Mouse (Mus musculus) neural tube, embryonic 11.5 days (tissue): ENCODE measurements around the gene Synj2. TPM values are rescaled to one million over a fixed set of nuclear protein-coding genes. Genes with fewer than 3 reads are reported as not detected.

Experiments
- ATAC-seq: fragments of 200-750 bp; cut with Nextera tagmentation; 2 replicates; pipeline ENCODE4 v1.8.0; 2017; ENCODE audit warnings: moderate number of reproducible peaks, mild to moderate bottlenecking, moderate TSS enrichment, moderate library complexity; ENCODE audit not compliant: insufficient read depth, low FRiP score, low TSS enrichment
- DNase-seq: peaks from one replicate; pipeline ENCODE4 v3.0.0-alpha.2; 2015; ENCODE audit warnings: low spot score
- H3K27ac ChIP-seq: fragments of 300-500 bp; sonication (generic); 2 replicates; pipeline ENCODE4 v1.5.1; 2014; ENCODE audit warnings: low read depth, mild to moderate bottlenecking, low read length
- H3K27me3 ChIP-seq: fragments of 300-500 bp; sonication (generic); 2 replicates; pipeline ENCODE4 v1.6.1; 2014; ENCODE audit warnings: mild to moderate bottlenecking, low read length, mixed read lengths; ENCODE audit not compliant: control insufficient read depth, insufficient read depth
- H3K36me3 ChIP-seq: fragments of 300-500 bp; sonication (generic); 2 replicates; pipeline ENCODE4 v1.6.1; 2014; ENCODE audit warnings: mild to moderate bottlenecking, low read length, moderate library complexity, mixed read lengths; ENCODE audit not compliant: control insufficient read depth, insufficient read depth
- H3K4me1 ChIP-seq: fragments of 300-500 bp; sonication (generic); 2 replicates; pipeline ENCODE4 v1.6.1; 2014; ENCODE audit warnings: low read length, mixed read lengths; ENCODE audit not compliant: control insufficient read depth, insufficient read depth
- H3K4me2 ChIP-seq: fragments of 300-500 bp; sonication (generic); 2 replicates; pipeline ENCODE4 v1.6.1; 2014; ENCODE audit warnings: low read depth, mild to moderate bottlenecking, moderate library complexity
- H3K4me3 ChIP-seq: fragments of 300-500 bp; sonication (generic); 2 replicates; pipeline ENCODE4 v1.5.1; 2014; ENCODE audit warnings: low read depth, low read length
- H3K9ac ChIP-seq: fragments of 300-500 bp; sonication (generic); 2 replicates; pipeline ENCODE4 v1.6.1; 2014; ENCODE audit warnings: mild to moderate bottlenecking, low read length
- H3K9me3 ChIP-seq: fragments of 300-500 bp; sonication (generic); 2 replicates; pipeline ENCODE4 v1.6.1; 2016; ENCODE audit warnings: low read length; ENCODE audit not compliant: control insufficient read depth
- WGBS: fragments of 180-500 bp; shearing (Covaris S2); extraction: QIAGEN DNeasy Blood & Tissue Kit; methylation state at CpG from one replicate; pipeline ENCODE4 v1.1.7; 2014; 5-methylcytosine and 5-hydroxymethylcytosine counted together
- polyA plus RNA-seq: library from polyadenylated mRNA; unstranded; fragments of >200 nt; fragmentation: Nextera tagmentation; extraction: Ambion mirVana; gene quantifications from 2 replicates; pipeline ENCODE4 v1.2.1, GENCODE M21; 2014

Synj2 gene
- polyA plus RNA-seq, 1 experiment from 2014 or later = 1.8 TPM

- no peak overlapping the region for H3K27ac ChIP-seq
- no peaks in the 10 kb centered on the region for H3K4me1 ChIP-seq
- WGBS = 87% methylated on average over 3 of the region's 3 CpGs
- H3K27me3 ChIP-seq = peaks cover 8% of the 10 kb centered on the region
- no peak overlapping the region for H3K4me3 ChIP-seq
- H3K4me2 ChIP-seq = no peak overlapping the region
- DNase-seq = no peak
- no peak overlapping the region for H3K9ac ChIP-seq
- no peaks in the 10 kb centered on the region for H3K36me3 ChIP-seq
- ATAC-seq = no peak
- no peaks in the 10 kb centered on the region for H3K9me3 ChIP-seq
Observed at GRCm38 (mm10) chr17:5942156-5942555, 1.1 kb downstream of the Synj2 start.

GRCm38 (mm10) chr17:5943053-5943452 is 2.0 kb downstream of the Synj2 start:
- DNase-seq = no peak
- H3K4me3 ChIP-seq = no peak overlapping the region
- H3K36me3 ChIP-seq = no peaks in the 10 kb centered on the region
- H3K4me1 ChIP-seq = no peaks in the 10 kb centered on the region
- no peak for ATAC-seq
- peaks cover 8% of the 10 kb centered on the region for H3K27me3 ChIP-seq
- 80% methylated on average over 1 of the region's 1 CpGs for whole genome bisulfite sequencing
- H3K4me2 ChIP-seq = no peak overlapping the region
- H3K9ac ChIP-seq = no peak overlapping the region
- H3K27ac ChIP-seq = no peak overlapping the region
- H3K9me3 ChIP-seq = no peaks in the 10 kb centered on the region

GRCm38 (mm10) chr17:5947039-5947438 is 6.0 kb downstream of the Synj2 start:
- Histone ChIP-seq H3K36me3 (no peaks in the 10 kb centered on the region), H3K4me1 (no peaks in the 10 kb centered on the region), H3K9me3 (no peaks in the 10 kb centered on the region), H3K4me3 (no peak overlapping the region), H3K27me3 (peaks cover 3% of the 10 kb centered on the region), H3K9ac (no peak overlapping the region), H3K27ac (no peak overlapping the region), H3K4me2 (no peak overlapping the region)
- no peak for DNase-seq
- ATAC-seq = no peak
- 81% methylated on average over 3 of the region's 3 CpGs for WGBS

GRCm38 (mm10) chr17:5952455-5952854 is 11.4 kb downstream of the Synj2 start:
- H3K9ac ChIP-seq = no peak overlapping the region
- H3K4me1 ChIP-seq = no peaks in the 10 kb centered on the region
- no peak overlapping the region for H3K4me2 ChIP-seq
- H3K27ac ChIP-seq = no peak overlapping the region
- ATAC-seq (no peak), DNase-seq (no peak)
- 91% methylated on average over 4 of the region's 4 CpGs for WGBS
- H3K4me3 ChIP-seq = no peak overlapping the region
- H3K36me3 ChIP-seq = no peaks in the 10 kb centered on the region
- no peaks in the 10 kb centered on the region for H3K27me3 ChIP-seq
- H3K9me3 ChIP-seq = no peaks in the 10 kb centered on the region

GRCm38 (mm10) chr17:5956350-5957000 is 15.4 kb downstream of the Synj2 start:
- Histone ChIP-seq H3K4me2 (no peak overlapping the region), H3K27ac (no peak overlapping the region), H3K4me1 (no peaks in the 10 kb centered on the region), H3K9ac (no peak overlapping the region), H3K4me3 (no peak overlapping the region), H3K27me3 (no peaks in the 10 kb centered on the region), H3K9me3 (no peaks in the 10 kb centered on the region), H3K36me3 (no peaks in the 10 kb centered on the region)
- no peak for DNase-seq
- 86% methylated on average over 2 of the region's 2 CpGs for WGBS
- no peak for ATAC-seq

- ATAC-seq (no peak), DNase-seq (no peak)
- Histone ChIP-seq H3K27ac (no peak overlapping the region), H3K9me3 (no peaks in the 10 kb centered on the region), H3K4me3 (no peak overlapping the region), H3K4me2 (no peak overlapping the region), H3K4me1 (no peaks in the 10 kb centered on the region), H3K27me3 (no peaks in the 10 kb centered on the region), H3K9ac (no peak overlapping the region), H3K36me3 (no peaks in the 10 kb centered on the region)
- 73% methylated on average over 3 of the region's 3 CpGs for WGBS
Observed at GRCm38 (mm10) chr17:5957097-5957496, 16.0 kb downstream of the Synj2 start.

- no peak overlapping the region for H3K4me2 ChIP-seq
- no peak overlapping the region for H3K27ac ChIP-seq
- DNase-seq (no peak), ATAC-seq (no peak)
- WGBS = 85% methylated on average over 5 of the region's 5 CpGs
- no peaks in the 10 kb centered on the region for H3K27me3 ChIP-seq
- no peak overlapping the region for H3K9ac ChIP-seq
- H3K4me1 ChIP-seq = no peaks in the 10 kb centered on the region
- H3K9me3 ChIP-seq = no peaks in the 10 kb centered on the region
- H3K4me3 ChIP-seq = no peak overlapping the region
- H3K36me3 ChIP-seq = no peaks in the 10 kb centered on the region
Observed at GRCm38 (mm10) chr17:5958229-5958628, 17.1 kb downstream of the Synj2 start.

GRCm38 (mm10) chr17:5958636-5959035 is 17.6 kb downstream of the Synj2 start:
- Histone ChIP-seq H3K4me2 (no peak overlapping the region), H3K9me3 (no peaks in the 10 kb centered on the region), H3K27ac (no peak overlapping the region), H3K36me3 (no peaks in the 10 kb centered on the region), H3K27me3 (no peaks in the 10 kb centered on the region), H3K4me1 (no peaks in the 10 kb centered on the region), H3K4me3 (no peak overlapping the region), H3K9ac (no peak overlapping the region)
- ATAC-seq = no peak
- 82% methylated on average over 10 of the region's 10 CpGs for WGBS
- no peak for DNase-seq

- no peak overlapping the region for H3K27ac ChIP-seq
- H3K4me1 ChIP-seq = no peaks in the 10 kb centered on the region
- H3K4me2 ChIP-seq = no peak overlapping the region
- H3K4me3 ChIP-seq = no peak overlapping the region
- H3K36me3 ChIP-seq = no peaks in the 10 kb centered on the region
- ATAC-seq = no peak
- no peak overlapping the region for H3K9ac ChIP-seq
- no peaks in the 10 kb centered on the region for H3K27me3 ChIP-seq
- 70% methylated on average over 7 of the region's 7 CpGs for WGBS
- H3K9me3 ChIP-seq = no peaks in the 10 kb centered on the region
- no peak for DNase-seq
Observed at GRCm38 (mm10) chr17:5959096-5959495, 18.0 kb downstream of the Synj2 start.
